Mouse (Mus musculus) midbrain, postnatal 0 days (tissue): ENCODE measurements around the gene Tas2r134. TPM values are rescaled to one million over a fixed set of nuclear protein-coding genes. Genes with fewer than 3 reads are reported as not detected.

Source experiments
- ATAC-seq: fragments of 200-750 bp; cut with Nextera tagmentation; 2 replicates; pipeline ENCODE4 v1.8.0; 2017; ENCODE audit warnings: moderate number of reproducible peaks, mild to moderate bottlenecking, moderate TSS enrichment, moderate library complexity; ENCODE audit not compliant: low FRiP score
- DNase-seq: peaks from one replicate; pipeline ENCODE4 v3.0.0-alpha.2; 2015; ENCODE audit warnings: low spot score
- H3K27ac ChIP-seq: fragments of 300-500 bp; sonication (generic); 2 replicates; pipeline ENCODE4 v1.5.1; 2014; ENCODE audit warnings: low read depth, mild to moderate bottlenecking, low read length, mixed read lengths
- H3K27me3 ChIP-seq: fragments of 300-500 bp; sonication (generic); 2 replicates; pipeline ENCODE4 v1.6.1; 2014; ENCODE audit warnings: low read length, control low read depth, mixed read lengths; ENCODE audit not compliant: insufficient read depth
- H3K36me3 ChIP-seq: fragments of 300-500 bp; sonication (generic); 2 replicates; pipeline ENCODE4 v1.6.1; 2014; ENCODE audit warnings: low read length, control low read depth, mixed read lengths; ENCODE audit not compliant: insufficient read depth
- H3K4me1 ChIP-seq: fragments of 300-500 bp; sonication (generic); 2 replicates; pipeline ENCODE4 v1.6.1; 2014; ENCODE audit warnings: mild to moderate bottlenecking, control low read depth, antibody characterized with exemption, low read length, mixed read lengths; ENCODE audit not compliant: insufficient read depth
- H3K4me2 ChIP-seq: fragments of 300-500 bp; sonication (generic); 2 replicates; pipeline ENCODE4 v1.6.1; 2014; ENCODE audit warnings: low read depth, mild to moderate bottlenecking, low read length, mixed read lengths; ENCODE audit not compliant: poor library complexity, severe bottlenecking
- H3K4me3 ChIP-seq: fragments of 300-500 bp; sonication (generic); 2 replicates; pipeline ENCODE4 v1.5.1; 2014; ENCODE audit warnings: low read depth, mild to moderate bottlenecking, low read length, moderate library complexity
- H3K9ac ChIP-seq: fragments of 300-500 bp; sonication (generic); replicated peaks from 2 replicates; pipeline ENCODE4 v1.6.1; 2014; ENCODE audit warnings: mild to moderate bottlenecking, low read length, moderate library complexity, mixed read lengths; ENCODE audit not compliant: poor library complexity, severe bottlenecking
- H3K9me3 ChIP-seq: fragments of 300-500 bp; sonication (generic); 2 replicates; pipeline ENCODE4 v1.6.1; 2016; ENCODE audit warnings: low read length, control low read depth
- CTCF ChIP-seq: IDR thresholded peaks from 2 replicates; pipeline ENCODE4 v1.5.1; 2016; ENCODE audit warnings: antibody characterized with exemption, mild to moderate bottlenecking
- WGBS: fragments of 180-500 bp; shearing (Covaris S2); extraction: QIAGEN DNeasy Blood & Tissue Kit; methylation state at CpG from one replicate; pipeline ENCODE4 v1.1.7; 2014; 5-methylcytosine and 5-hydroxymethylcytosine counted together
- polyA plus RNA-seq: library from polyadenylated mRNA; unstranded; fragments of >200 nt; fragmentation: Nextera tagmentation; extraction: Ambion mirVana; gene quantifications from 2 replicates; pipeline ENCODE4 v1.2.1, GENCODE M21; 2015
- total RNA-seq: library from RNA; depleted of rRNA; stranded (reverse); fragments of >200 nt; gene quantifications from 2 replicates; pipeline ENCODE4 v1.2.3, GENCODE M21; 2014; rRNA removed

Tas2r134 gene
- total RNA-seq (not detected in 2 replicates), polyA plus RNA-seq (not detected in 2 replicates)

- Histone ChIP-seq H3K4me3 (no peak within 1 kb of the TSS), H3K27me3 (no peaks in the 10 kb centered on the region), H3K36me3 (no peaks in the 10 kb centered on the region), H3K9ac (no peak within 1 kb of the TSS), H3K27ac (no peak within 1 kb of the TSS), H3K9me3 (no peaks in the 10 kb centered on the region), H3K4me2 (no peak within 1 kb of the TSS), H3K4me1 (no peaks in the 10 kb centered on the region)
- 84% methylated on average over 4 of the region's 4 CpGs for WGBS
- no peak for ATAC-seq
- no peak for DNase-seq
- TF ChIP-seq CTCF = no peak
These were observed at the start of gene Tas2r134 for GRCm38 (mm10) chr2:51627211-51627610. TSS of gene Tas2r134 (plus strand) at chr2:51627511.

- H3K9me3 ChIP-seq = no peaks in the 10 kb centered on the region
- no peaks in the 10 kb centered on the region for H3K27me3 ChIP-seq
- 89% methylated on average over 5 of the region's 5 CpGs for WGBS
- H3K27ac ChIP-seq = no peak overlapping the region
- TF ChIP-seq CTCF = no peak
- no peaks in the 10 kb centered on the region for H3K4me1 ChIP-seq
- DNase-seq (no peak), ATAC-seq (no peak)
- H3K36me3 ChIP-seq = no peaks in the 10 kb centered on the region
- no peak overlapping the region for H3K4me3 ChIP-seq
- H3K4me2 ChIP-seq = no peak overlapping the region
- no peak overlapping the region for H3K9ac ChIP-seq
These were observed 47.5 kb upstream of the Tas2r134 start for GRCm38 (mm10) chr2:51579767-51580166.

GRCm38 (mm10) chr2:51584050-51585046, 43.0 kb upstream of the Tas2r134 start:
- DNase-seq = no peak
- TF ChIP-seq CTCF = no peak
- no peaks in the 10 kb centered on the region; the same call in 1 of the 2 replicates for H3K4me1 ChIP-seq
- H3K9me3 ChIP-seq = no peaks in the 10 kb centered on the region
- no peak overlapping the region for H3K4me3 ChIP-seq
- WGBS = 47% methylated on average over 9 of the region's 9 CpGs
- H3K27me3 ChIP-seq = no peaks in the 10 kb centered on the region
- no peak overlapping the region for H3K4me2 ChIP-seq
- H3K36me3 ChIP-seq = no peaks in the 10 kb centered on the region
- ATAC-seq = no peak
- no peak overlapping the region for H3K27ac ChIP-seq
- H3K9ac ChIP-seq = no peak overlapping the region

- no peak for ATAC-seq
- H3K36me3 ChIP-seq = no peaks in the 10 kb centered on the region
- no peak for TF ChIP-seq CTCF
- no peak overlapping the region for H3K27ac ChIP-seq
- H3K27me3 ChIP-seq = no peaks in the 10 kb centered on the region
- no peak for DNase-seq
- WGBS = 86% methylated on average over 4 of the region's 4 CpGs
- no peak overlapping the region for H3K4me3 ChIP-seq
- H3K4me2 ChIP-seq = no peak overlapping the region
- no peaks in the 10 kb centered on the region; the same call in none of the 2 replicates for H3K4me1 ChIP-seq
- H3K9me3 ChIP-seq = no peaks in the 10 kb centered on the region
- H3K9ac ChIP-seq = no peak overlapping the region
These were observed 39.0 kb upstream of the Tas2r134 start for GRCm38 (mm10) chr2:51588336-51588735.

- no peak overlapping the region for H3K4me3 ChIP-seq
- no peak overlapping the region for H3K9ac ChIP-seq
- TF ChIP-seq CTCF = peak; percentile 41; the same call in 1 of the 2 replicates
- no peaks in the 10 kb centered on the region for H3K27me3 ChIP-seq
- H3K27ac ChIP-seq = no peak overlapping the region
- H3K36me3 ChIP-seq = no peaks in the 10 kb centered on the region
- no peak overlapping the region for H3K4me2 ChIP-seq
- H3K9me3 ChIP-seq = no peaks in the 10 kb centered on the region
- ATAC-seq = no peak
- H3K4me1 ChIP-seq = no peaks in the 10 kb centered on the region; the same call in none of the 2 replicates
- WGBS = 85% methylated on average over 6 of the region's 6 CpGs
- DNase-seq = no peak
These were observed 38.4 kb upstream of the Tas2r134 start for GRCm38 (mm10) chr2:51588895-51589294.

GRCm38 (mm10) chr2:51589627-51590026, 37.7 kb upstream of the Tas2r134 start:
- no peak for ATAC-seq
- H3K27me3 ChIP-seq = no peaks in the 10 kb centered on the region
- H3K36me3 ChIP-seq = no peaks in the 10 kb centered on the region
- no peaks in the 10 kb centered on the region; the same call in none of the 2 replicates for H3K4me1 ChIP-seq
- 56% methylated on average over 1 of the region's 1 CpGs for WGBS
- no peak overlapping the region for H3K4me3 ChIP-seq
- TF ChIP-seq CTCF = no peak
- H3K9ac ChIP-seq = no peak overlapping the region
- no peak for DNase-seq
- H3K9me3 ChIP-seq = no peaks in the 10 kb centered on the region
- H3K27ac ChIP-seq = no peak overlapping the region
- no peak overlapping the region for H3K4me2 ChIP-seq
